Comparison of ENCODE assay signal across 10 mouse cellular contexts in genomic region chr13:45088796-45089221, GRCm38 (mm10). TPM values are rescaled to one million over a fixed set of nuclear protein-coding genes. Genes with fewer than 3 reads are reported as not detected.
DNase-seq lines count a peak whose midpoint lies in the region; ATAC-seq and TF ChIP-seq lines count a peak whose summit lies in the region.
"Had no signal": no experiment of that assay in that cellular context is flagged by ENCODE, and none has a peak within 500 bp of the region (broad histone marks: within the 10 kb centered on the region; RNA-seq: fewer than 3 reads in every experiment).

No protein-coding gene starts in this region.

- H3K4me1 ChIP-seq in heart, embryonic 13.5 days: peaks cover 25% of the 10 kb centered on the region
- H3K4me1 ChIP-seq in heart, embryonic 11.5 days (ENCODE audit: control insufficient read depth, insufficient read depth, low read length): peaks cover 12% of the 10 kb centered on the region
- no peaks in the 10 kb centered on the region for H3K4me1 ChIP-seq in embryonic facial prominence, embryonic 11.5 days (ENCODE audit: control insufficient read depth, insufficient read depth, low read length)
- no peaks in the 10 kb centered on the region for H3K4me1 ChIP-seq in hindbrain, postnatal 0 days (ENCODE audit: insufficient read depth, low read length)

- 9% methylated on average over 2 of the region's 2 CpGs for WGBS in heart, embryonic 13.5 days
- 3% methylated on average over 2 of the region's 2 CpGs for WGBS in heart, embryonic 11.5 days (ENCODE audit: insufficient replicate concordance)
- WGBS in embryonic facial prominence, embryonic 11.5 days: 18% methylated on average over 2 of the region's 2 CpGs
- WGBS in macrophage (ENCODE audit: missing documents): 47% methylated on average over 2 of the region's 2 CpGs
- 65% methylated on average over 2 of the region's 2 CpGs for WGBS in hindbrain, postnatal 0 days

- H3K4me2 ChIP-seq in heart, embryonic 13.5 days: peak overlapping the region; percentile 7; the same call in 1 of the 2 replicates
- no peak overlapping the region for H3K4me2 ChIP-seq in heart, embryonic 11.5 days
- no peak overlapping the region for H3K4me2 ChIP-seq in embryonic facial prominence, embryonic 11.5 days (ENCODE audit: low read depth, low read length)
- H3K4me2 ChIP-seq in hindbrain, postnatal 0 days (ENCODE audit: low read depth, low read length): no peak overlapping the region
- H3K4me2 ChIP-seq: limb, embryonic 12.5 days had no signal

- no peaks in the 10 kb centered on the region for H3K79me2 ChIP-seq in macrophage (ENCODE audit: inconsistent target)

- H3K4me3 ChIP-seq in heart, embryonic 13.5 days: no peak overlapping the region
- no peak overlapping the region for H3K4me3 ChIP-seq in heart, embryonic 11.5 days (ENCODE audit: low read depth, low read length)
- H3K4me3 ChIP-seq in embryonic facial prominence, embryonic 11.5 days (ENCODE audit: low read depth, low read length): no peak overlapping the region
- H3K4me3 ChIP-seq in macrophage (ENCODE audit: inconsistent target): no peak overlapping the region
- H3K4me3 ChIP-seq in hindbrain, postnatal 0 days (ENCODE audit: low read length): no peak overlapping the region
- H3K4me3 ChIP-seq: limb, embryonic 12.5 days had no signal

- no peaks in the 10 kb centered on the region for H3K27me3 ChIP-seq in heart, embryonic 13.5 days (replicated peaks)
- peaks cover 2% of the 10 kb centered on the region; the same call in 1 of the 2 replicates for H3K27me3 ChIP-seq in heart, embryonic 11.5 days (ENCODE audit: control insufficient read depth, insufficient read depth, low read length)
- no peaks in the 10 kb centered on the region for H3K27me3 ChIP-seq in embryonic facial prominence, embryonic 11.5 days (ENCODE audit: control insufficient read depth, insufficient read depth, low read length)
- no peaks in the 10 kb centered on the region for H3K27me3 ChIP-seq in hindbrain, postnatal 0 days (ENCODE audit: insufficient read depth, low read length)

- no peaks in the 10 kb centered on the region for H3K36me3 ChIP-seq in heart, embryonic 13.5 days
- H3K36me3 ChIP-seq in heart, embryonic 11.5 days (ENCODE audit: control insufficient read depth, insufficient read depth, low read length): no peaks in the 10 kb centered on the region
- H3K36me3 ChIP-seq in embryonic facial prominence, embryonic 11.5 days (replicated peaks; ENCODE audit: control insufficient read depth, insufficient read depth, low read depth, low read length): no peaks in the 10 kb centered on the region
- H3K36me3 ChIP-seq in macrophage (ENCODE audit: inconsistent target): no peaks in the 10 kb centered on the region
- no peaks in the 10 kb centered on the region for H3K36me3 ChIP-seq in hindbrain, postnatal 0 days (ENCODE audit: insufficient read depth, low read length)
- H3K36me3 ChIP-seq: limb, embryonic 12.5 days had no signal

- ATAC-seq in heart, embryonic 13.5 days (ENCODE audit: extremely low read depth, insufficient number of reproducible peaks, low FRiP score, low TSS enrichment): no peak
- no peak for ATAC-seq in heart, embryonic 11.5 days (replicated peaks; ENCODE audit: insufficient number of reproducible peaks, low FRiP score, low TSS enrichment)
- no peak for ATAC-seq in embryonic facial prominence, embryonic 11.5 days (replicated peaks; ENCODE audit: insufficient number of reproducible peaks, low FRiP score, low TSS enrichment, low read depth)
- ATAC-seq in hindbrain, postnatal 0 days: no peak

- no peak overlapping the region for H3K27ac ChIP-seq in heart, embryonic 13.5 days (replicated peaks)
- no peak overlapping the region for H3K27ac ChIP-seq in heart, embryonic 11.5 days (ENCODE audit: low read depth, low read length)
- H3K27ac ChIP-seq in embryonic facial prominence, embryonic 11.5 days (replicated peaks; ENCODE audit: low read depth, low read length): no peak overlapping the region
- peak overlapping the region; percentile 12; the same call in 1 of the 2 replicates for H3K27ac ChIP-seq in macrophage
- H3K27ac ChIP-seq in hindbrain, postnatal 0 days: no peak overlapping the region
- H3K27ac ChIP-seq: limb, embryonic 12.5 days had no signal

- TF ChIP-seq CTCF in hindbrain, postnatal 0 days (IDR thresholded peaks at IDR 0.05; ENCODE audit: low read depth): no peak

- no peak overlapping the region for H3K9ac ChIP-seq in heart, embryonic 13.5 days
- no peak overlapping the region for H3K9ac ChIP-seq in heart, embryonic 11.5 days (ENCODE audit: low read depth, low read length)
- no peak overlapping the region for H3K9ac ChIP-seq in embryonic facial prominence, embryonic 11.5 days (replicated peaks; ENCODE audit: low read length)
- H3K9ac ChIP-seq in hindbrain, postnatal 0 days (replicated peaks; ENCODE audit: low read length): no peak overlapping the region
- H3K9ac ChIP-seq: limb, embryonic 12.5 days had no signal

- DNase-seq in embryonic facial prominence, embryonic 11.5 days (ENCODE audit: low spot score): peak; percentile 11
- DNase-seq in kidney, postnatal 25 days: peak; percentile 75 to 93
- no peak for DNase-seq in hindbrain, postnatal 0 days (ENCODE audit: low spot score)
- DNase-seq in cerebellum, postnatal 10 days: no peak
- DNase-seq in frontal cortex, postnatal 14 days (ENCODE audit: low spot score in 2 of 2): no peak

- H3K9me3 ChIP-seq in heart, embryonic 13.5 days: no peaks in the 10 kb centered on the region
- H3K9me3 ChIP-seq in heart, embryonic 11.5 days (replicated peaks; ENCODE audit: control insufficient read depth, low read length): no peaks in the 10 kb centered on the region
- H3K9me3 ChIP-seq in embryonic facial prominence, embryonic 11.5 days (replicated peaks; ENCODE audit: control insufficient read depth, low read length): no peaks in the 10 kb centered on the region
- H3K9me3 ChIP-seq in hindbrain, postnatal 0 days (ENCODE audit: low read length): no peaks in the 10 kb centered on the region
- H3K9me3 ChIP-seq: limb, embryonic 12.5 days had no signal

RNA-seq across cellular contexts. Expression of gene Gm9817, which starts 10.3 kb away (rescaled TPM):
- 0.12 and 0.15 TPM in 2 replicates for polyA plus RNA-seq in heart, embryonic 13.5 days (2015; fragmentation: Nextera tagmentation; extraction: Ambion mirVana)
- 0.23 TPM in 1 of 2 replicates, not detected in the other for polyA plus RNA-seq in heart, embryonic 11.5 days (2014; fragmentation: Nextera tagmentation; extraction: Ambion mirVana)
- not detected in 2 replicates for polyA plus RNA-seq in embryonic facial prominence, embryonic 11.5 days (2014; fragmentation: Nextera tagmentation; extraction: Ambion mirVana)
- total RNA-seq in macrophage (2018; cell fraction: chromatin; rRNA removed): under 1 TPM in 9 of 26 experiments, not detected in 17; 0.29 to 0.83 (median 0.42) TPM
- total RNA-seq in macrophage (2018; cell fraction: cytosol; rRNA removed): not detected
- total RNA-seq in macrophage (2018; cell fraction: nucleus; rRNA removed): under 1 TPM in 4 of 26 experiments, not detected in 22; 0.17 to 0.58 (median 0.22) TPM
- polyA plus RNA-seq in macrophage (2018): 0.07 TPM in 1 of 3 replicates, not detected in the others
- 0.21 TPM in 1 of 2 replicates, not detected in the other for total RNA-seq in hindbrain, postnatal 0 days (2014; rRNA removed)
- polyA plus RNA-seq in hindbrain, postnatal 0 days (2015; fragmentation: Nextera tagmentation; extraction: Ambion mirVana): 0.16 TPM in 1 of 2 replicates, not detected in the other
- total RNA-seq: neutrophil, adult 5-6 weeks had no signal
- polyA plus RNA-seq: limb, embryonic 12.5 days had no signal

Comparison
In these comparisons a context has a peak if more than half of its experiments do, and no peak if none do; other contexts are left out.
1. DNase-seq: peak in embryonic facial prominence, embryonic 11.5 days (single experiment) and kidney, postnatal 25 days (2 of 2); none in hindbrain, postnatal 0 days (single experiment), cerebellum, postnatal 10 days (0 of 2) and frontal cortex, postnatal 14 days (0 of 2).